Mouse (Mus musculus): Measurements from ENCODE around the gene Ahcyl2. TPM values are rescaled to one million over a fixed set of nuclear protein-coding genes. Genes with fewer than 3 reads are reported as not detected.

Gene Ahcyl2
- 112 and 117 TPM in 2 replicates for polyA plus RNA-seq (2012; rRNA removed)

DNA sequence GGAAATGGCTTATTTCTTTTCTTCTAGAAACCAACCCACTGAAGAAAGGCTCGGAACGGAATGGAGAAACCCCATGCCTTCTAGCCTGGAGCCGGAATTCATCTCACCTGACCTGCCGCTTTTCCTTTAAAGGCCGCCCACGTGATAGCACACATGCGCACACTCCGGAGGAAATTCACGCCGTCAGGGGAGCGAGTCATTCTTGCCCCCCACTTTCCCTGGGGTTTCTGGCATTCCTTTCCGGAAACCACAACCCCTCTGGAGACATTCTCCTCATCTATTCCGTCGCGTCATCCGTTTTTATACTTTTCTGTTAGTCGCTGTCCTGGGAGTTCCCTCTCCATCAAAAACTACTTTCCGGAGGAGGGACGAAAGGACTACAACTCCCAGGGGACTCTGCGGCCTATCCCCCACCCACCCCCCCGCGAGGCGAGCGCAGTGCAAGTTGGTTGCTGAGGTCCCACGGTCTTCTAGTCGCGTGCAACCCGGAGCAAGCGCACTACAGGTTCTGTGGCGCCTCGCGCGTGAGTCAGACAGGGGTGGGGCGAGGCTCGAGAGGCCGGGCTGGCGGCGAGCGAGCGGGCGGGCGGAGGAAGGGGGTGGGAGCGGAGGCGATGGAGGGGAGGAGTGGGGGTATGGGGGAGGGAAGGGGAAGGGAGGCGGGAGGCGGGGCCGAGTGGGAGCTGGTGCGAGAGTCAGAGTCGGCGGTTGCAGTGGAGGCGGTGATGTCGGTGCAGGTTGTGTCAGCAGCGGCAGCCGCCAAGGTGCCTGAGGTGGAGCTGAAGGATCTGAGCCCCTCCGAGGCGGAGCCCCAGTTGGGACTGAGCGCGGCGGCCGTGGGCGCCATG, at the start of gene Ahcyl2:
Gene Ahcyl2, plus strand, starts transcription at position 199 of the 848 bp plus-strand sequence.
- peak within 1 kb of the TSS; percentile 79 for H3K27ac ChIP-seq (ENCODE audit: insufficient read depth, low read length)
- TF ChIP-seq CTCF (IDR thresholded peaks at IDR 0.05; ENCODE audit: extremely low read depth, insufficient read depth, low read length) (no peak), POLR2A (IDR thresholded peaks at IDR 0.05; ENCODE audit: extremely low read depth, insufficient read depth, low read length) (peak; percentile 78)
- H3K4me1 ChIP-seq (ENCODE audit: control insufficient read depth, insufficient read depth, low read length) = peaks cover 6% of the 10 kb centered on the region
- H3K4me3 ChIP-seq (ENCODE audit: insufficient read depth, low read length) = peak within 1 kb of the TSS; percentile 69

DNA sequence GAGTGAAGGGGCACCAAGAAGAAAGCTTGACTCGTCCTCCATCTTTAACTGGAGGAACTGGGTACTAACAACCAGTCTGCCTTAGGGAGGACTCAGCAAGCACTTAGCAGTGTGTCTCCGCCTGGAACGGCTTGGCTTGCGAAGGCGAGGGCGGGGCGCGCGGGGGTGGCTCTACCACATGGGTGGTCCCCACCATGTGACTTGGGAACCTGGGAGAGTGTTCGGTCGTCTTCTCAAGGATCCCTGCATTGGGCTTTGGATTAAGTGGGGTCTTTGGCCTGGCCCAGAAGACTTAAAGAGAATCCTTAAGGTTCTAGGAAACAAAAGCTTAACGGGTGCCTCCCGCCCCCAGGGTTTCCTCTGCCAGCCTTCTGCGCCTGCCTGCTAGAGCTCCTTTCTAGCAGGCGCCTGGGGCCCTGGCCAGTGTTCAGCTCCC, 48.9 kb upstream of the Ahcyl2 start:
- peak overlapping the region; percentile 8; the same call in 1 of the 2 replicates for H3K27ac ChIP-seq (ENCODE audit: insufficient read depth, low read length)
- peaks cover 8% of the 10 kb centered on the region for H3K4me1 ChIP-seq (ENCODE audit: control insufficient read depth, insufficient read depth, low read length)
- TF ChIP-seq CTCF (IDR thresholded peaks at IDR 0.05; ENCODE audit: extremely low read depth, insufficient read depth, low read length) = no peak
- TF ChIP-seq POLR2A (IDR thresholded peaks at IDR 0.05; ENCODE audit: extremely low read depth, insufficient read depth, low read length) = peak; percentile 62; the same call in 1 of the 2 replicates
- peak overlapping the region; percentile 11; the same call in 1 of the 2 replicates for H3K4me3 ChIP-seq (ENCODE audit: insufficient read depth, low read length)

DNA sequence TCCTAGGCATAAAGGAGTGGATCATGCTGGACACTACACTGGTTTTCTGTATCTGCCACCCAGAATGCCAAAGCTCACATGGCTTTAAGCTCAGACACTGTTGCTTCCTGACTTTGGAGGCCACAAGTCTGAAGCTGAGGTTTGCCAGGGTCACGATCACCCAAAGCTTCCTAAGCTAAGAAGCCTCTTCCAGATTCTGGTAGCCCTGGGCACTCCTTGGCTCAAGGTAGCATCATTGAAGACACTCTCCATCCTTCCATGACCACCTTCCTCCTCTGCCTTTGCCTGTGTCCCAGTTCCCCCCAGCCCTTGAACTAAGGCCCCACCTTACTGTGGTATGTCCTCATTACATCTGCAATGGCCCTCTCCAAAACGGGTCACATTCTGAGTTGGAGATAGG, 45.9 kb upstream of the Ahcyl2 start:
- peaks cover 5% of the 10 kb centered on the region for H3K4me1 ChIP-seq (ENCODE audit: control insufficient read depth, insufficient read depth, low read length)
- TF ChIP-seq CTCF (IDR thresholded peaks at IDR 0.05; ENCODE audit: extremely low read depth, insufficient read depth, low read length) = no peak
- no peak for TF ChIP-seq POLR2A (IDR thresholded peaks at IDR 0.05; ENCODE audit: extremely low read depth, insufficient read depth, low read length)
- no peak overlapping the region for H3K4me3 ChIP-seq (ENCODE audit: insufficient read depth, low read length)
- no peak overlapping the region for H3K27ac ChIP-seq (ENCODE audit: insufficient read depth, low read length)

GRCm38 (mm10) chr6:29726576-29727200, 41.1 kb upstream of the Ahcyl2 start:
- Histone ChIP-seq H3K4me3 (ENCODE audit: insufficient read depth, low read length) (no peak overlapping the region), H3K27ac (ENCODE audit: insufficient read depth, low read length) (no peak overlapping the region), H3K4me1 (ENCODE audit: control insufficient read depth, insufficient read depth, low read length) (no peaks in the 10 kb centered on the region)
- TF ChIP-seq POLR2A (IDR thresholded peaks at IDR 0.05; ENCODE audit: extremely low read depth, insufficient read depth, low read length) (no peak), CTCF (IDR thresholded peaks at IDR 0.05; ENCODE audit: extremely low read depth, insufficient read depth, low read length) (no peak)

GRCm38 (mm10) chr6:29728035-29728434, 39.8 kb upstream of the Ahcyl2 start:
- Histone ChIP-seq H3K4me3 (ENCODE audit: insufficient read depth, low read length) (no peak overlapping the region), H3K27ac (ENCODE audit: insufficient read depth, low read length) (no peak overlapping the region), H3K4me1 (ENCODE audit: control insufficient read depth, insufficient read depth, low read length) (no peaks in the 10 kb centered on the region)
- TF ChIP-seq POLR2A (IDR thresholded peaks at IDR 0.05; ENCODE audit: extremely low read depth, insufficient read depth, low read length) = no peak
- TF ChIP-seq CTCF (IDR thresholded peaks at IDR 0.05; ENCODE audit: extremely low read depth, insufficient read depth, low read length) = no peak

DNA sequence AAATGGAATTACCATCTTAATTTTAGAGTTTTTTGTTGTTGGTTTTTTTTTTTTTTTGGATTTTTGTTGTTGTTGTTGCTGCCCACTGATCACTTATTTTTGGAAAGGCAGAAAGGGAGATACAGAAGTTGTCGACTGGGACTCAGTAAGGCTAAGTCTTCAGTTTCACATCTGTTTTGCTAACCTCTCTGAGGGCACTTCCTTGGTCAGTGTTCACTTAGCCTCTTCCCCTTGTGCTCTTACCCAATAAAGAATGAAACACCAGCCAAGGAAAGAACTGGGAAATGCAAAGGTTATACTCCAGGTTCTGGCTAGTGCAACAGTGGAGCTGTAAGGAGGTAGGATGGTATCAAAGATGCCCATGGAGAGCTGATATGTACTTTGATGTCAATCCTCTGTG, 38.3 kb upstream of the Ahcyl2 start:
- Histone ChIP-seq H3K4me1 (ENCODE audit: control insufficient read depth, insufficient read depth, low read length) (no peaks in the 10 kb centered on the region), H3K4me3 (ENCODE audit: insufficient read depth, low read length) (no peak overlapping the region), H3K27ac (ENCODE audit: insufficient read depth, low read length) (no peak overlapping the region)
- no peak for TF ChIP-seq POLR2A (IDR thresholded peaks at IDR 0.05; ENCODE audit: extremely low read depth, insufficient read depth, low read length)
- no peak for TF ChIP-seq CTCF (IDR thresholded peaks at IDR 0.05; ENCODE audit: extremely low read depth, insufficient read depth, low read length)

DNA sequence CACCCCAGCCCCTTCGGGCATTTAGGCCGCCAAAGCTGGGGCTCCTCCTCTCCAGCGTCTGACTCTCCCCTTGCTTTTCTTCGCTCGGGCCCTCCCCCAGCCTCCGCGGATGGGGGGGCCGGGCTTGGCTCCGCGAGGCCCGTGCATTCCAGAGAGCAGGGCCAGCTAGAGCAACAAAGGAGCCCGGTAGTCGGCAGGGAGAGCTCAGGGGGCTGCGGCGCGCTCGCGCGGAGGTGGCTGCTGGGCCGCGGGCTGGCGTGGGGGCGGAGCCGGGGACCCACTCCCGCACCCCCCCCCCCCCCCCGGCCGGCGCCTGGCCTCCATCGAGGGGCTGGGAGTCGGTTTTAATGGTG, 32.5 kb upstream of the Ahcyl2 start, which contains the start of gene Smo:
Gene Smo, plus strand, starts transcription at position 168 of the 353 bp plus-strand sequence.
- TF ChIP-seq POLR2A (IDR thresholded peaks at IDR 0.05; ENCODE audit: extremely low read depth, insufficient read depth, low read length) (no peak), CTCF (IDR thresholded peaks at IDR 0.05; ENCODE audit: extremely low read depth, insufficient read depth, low read length) (no peak)
- Histone ChIP-seq H3K4me1 (ENCODE audit: control insufficient read depth, insufficient read depth, low read length) (no peaks in the 10 kb centered on the region), H3K4me3 (ENCODE audit: insufficient read depth, low read length) (peak within 1 kb of the TSS; percentile 43), H3K27ac (ENCODE audit: insufficient read depth, low read length) (no peak within 1 kb of the TSS)

- Histone ChIP-seq H3K27ac (ENCODE audit: insufficient read depth, low read length) (no peak overlapping the region), H3K4me3 (ENCODE audit: insufficient read depth, low read length) (peak overlapping the region; percentile 43), H3K4me1 (ENCODE audit: control insufficient read depth, insufficient read depth, low read length) (no peaks in the 10 kb centered on the region)
- TF ChIP-seq POLR2A (IDR thresholded peaks at IDR 0.05; ENCODE audit: extremely low read depth, insufficient read depth, low read length) (no peak), CTCF (IDR thresholded peaks at IDR 0.05; ENCODE audit: extremely low read depth, insufficient read depth, low read length) (no peak)
Observed at GRCm38 (mm10) chr6:29735689-29736451, 31.9 kb upstream of the Ahcyl2 start.

Measured in cortical plate, adult 2 months (tissue).